Mouse (Mus musculus): ENCODE data around the gene Ltb.

Gene Ltb

GRCm38 (mm10) chr17:35232043-35232442 lies 37.8 kb downstream of the Ltb start:
- DNase-seq, result peak; percentile 84

DNA sequence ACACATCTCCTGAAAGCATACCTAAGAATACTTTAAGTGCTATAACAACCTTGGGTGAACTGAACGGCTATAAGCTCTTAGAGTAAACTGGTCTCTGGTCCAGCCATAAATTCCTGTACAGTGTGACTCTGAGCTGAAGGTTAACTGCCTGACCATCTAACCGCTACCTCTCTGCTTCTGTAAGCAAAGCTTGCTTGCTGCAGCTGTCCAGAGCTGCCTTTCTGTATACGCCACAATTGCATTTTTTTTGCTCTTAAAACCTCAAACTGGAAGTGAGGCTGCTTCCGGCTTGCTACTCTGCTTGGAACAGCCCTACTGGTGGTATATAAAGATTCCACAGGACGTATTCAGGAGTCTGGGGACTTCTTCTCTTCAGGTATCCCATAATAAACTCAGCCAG lies 38.4 kb downstream of the Ltb start:
- DNase-seq, result no peak

- peak; percentile 52 for DNase-seq
Measured at GRCm38 (mm10) chr17:35233114-35233980, 39.1 kb downstream of the Ltb start, which contains the start of gene Atp6v1g2. Gene Atp6v1g2, plus strand, starts transcription at chr17:35233660.

DNA sequence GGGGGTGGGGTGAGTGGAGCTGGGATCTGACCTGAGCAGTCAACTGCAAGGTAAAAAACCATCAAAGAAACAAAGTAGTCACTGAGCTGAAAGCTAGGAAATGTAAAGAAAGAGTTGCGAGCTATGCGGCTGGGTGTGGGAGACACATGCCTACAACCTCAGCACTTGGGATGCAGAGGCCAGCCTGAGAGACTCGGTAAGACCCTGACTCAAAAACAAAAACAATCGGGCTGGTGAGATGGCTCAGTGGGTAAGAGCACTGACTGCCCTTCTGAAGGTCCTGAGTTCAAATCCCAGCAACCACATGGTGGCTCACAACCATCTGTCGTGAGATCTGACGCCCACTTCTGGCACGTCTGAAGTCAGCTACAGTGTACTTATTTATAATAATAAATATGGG lies 39.9 kb downstream of the Ltb start:
- DNase-seq, result peak; percentile 40

DNA sequence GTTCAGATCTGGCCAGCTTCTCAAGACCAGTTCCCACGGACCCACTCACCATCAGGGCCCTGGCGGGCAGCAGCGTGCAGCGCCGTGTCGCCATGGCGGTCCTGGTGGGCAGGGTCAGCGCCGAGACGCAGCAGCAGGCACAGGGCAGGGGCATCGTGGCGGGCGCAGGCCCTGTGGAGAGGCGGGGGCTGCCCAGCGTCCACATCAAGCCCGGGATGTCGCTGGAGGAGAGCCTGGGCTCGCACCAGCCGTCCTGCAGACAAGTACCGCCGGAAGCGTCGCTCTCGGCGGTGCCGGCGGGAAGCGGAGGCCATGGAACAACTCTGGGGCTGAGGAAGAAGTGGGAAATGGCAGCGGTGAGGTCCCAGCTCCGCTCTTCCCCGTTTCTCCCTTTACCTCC lies 40.7 kb downstream of the Ltb start:
- DNase-seq, result peak; percentile 60

- DNase-seq, result peak; percentile 94
Measured at GRCm38 (mm10) chr17:35235614-35236389, 41.6 kb downstream of the Ltb start, which contains the start of gene Nfkbil1. Gene Nfkbil1, minus strand, starts transcription at chr17:35235792.

- peak; percentile 99 for DNase-seq
Measured at GRCm38 (mm10) chr17:35236390-35236746, 42.1 kb downstream of the Ltb start.

GRCm38 (mm10) chr17:35236996-35237395 lies 42.8 kb downstream of the Ltb start:
- DNase-seq, result peak; percentile 74

DNA sequence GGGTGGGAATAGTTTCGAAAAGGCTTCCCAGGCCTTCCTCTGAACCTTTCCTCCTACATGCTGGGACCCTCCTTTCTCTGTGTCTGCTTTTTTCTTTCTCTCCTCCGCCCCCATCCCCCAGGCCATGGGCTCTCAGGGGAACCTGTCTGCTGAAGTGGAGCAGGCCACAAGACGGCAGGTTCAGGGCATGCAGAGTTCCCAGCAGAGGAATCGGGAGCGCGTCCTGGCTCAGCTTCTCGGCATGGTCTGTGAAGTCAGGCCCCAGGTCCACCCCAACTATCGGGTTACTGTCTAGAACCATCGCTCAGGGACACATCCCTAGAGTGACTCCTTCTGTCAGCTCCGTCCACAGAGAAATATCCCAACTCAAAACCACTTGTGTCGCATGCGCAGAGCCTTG lies 43.3 kb downstream of the Ltb start:
- peak; percentile 61 for DNase-seq

GRCm38 (mm10) chr17:35239700-35240099 lies 45.5 kb downstream of the Ltb start:
- DNase-seq, result peak; percentile 55

GRCm38 (mm10) chr17:35240384-35241304 lies 46.4 kb downstream of the Ltb start:
- no peak for DNase-seq

DNA sequence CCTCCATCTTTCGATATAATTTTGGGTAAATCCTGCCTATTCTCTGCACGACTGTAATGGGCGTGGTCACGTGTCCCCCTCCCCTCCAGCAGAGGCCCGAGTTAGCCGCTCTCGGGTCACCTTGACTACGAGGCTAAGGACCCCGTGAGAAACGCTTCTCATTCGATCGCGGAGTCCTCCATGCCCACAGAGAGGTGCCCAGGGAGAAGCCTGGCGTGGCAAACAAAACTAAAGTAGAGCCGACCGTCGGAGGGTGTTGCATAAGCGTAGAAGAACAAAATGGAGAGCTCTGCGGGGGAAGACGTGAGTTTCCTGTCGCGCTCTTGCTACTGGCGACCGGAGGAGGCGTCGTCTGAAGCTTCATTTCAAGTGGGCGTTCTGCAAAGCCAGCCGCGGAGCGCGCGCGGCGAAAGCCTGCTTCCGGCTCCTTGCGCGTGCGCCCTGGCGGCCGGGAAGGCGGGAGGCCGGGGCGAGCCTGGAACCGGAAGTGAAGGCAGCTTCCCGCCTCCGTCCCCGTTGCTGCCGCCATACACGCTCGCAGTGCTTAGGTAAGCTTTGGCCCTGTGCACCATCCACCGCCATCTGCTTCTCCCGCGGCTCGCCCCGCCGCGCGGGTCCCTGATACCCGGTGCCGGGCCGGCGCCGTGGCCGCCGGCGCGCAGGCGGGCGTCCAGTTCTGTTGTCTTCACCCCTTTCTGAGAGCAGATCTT lies 47.2 kb downstream of the Ltb start, which contains the start of gene Ddx39b:
Gene Ddx39b, plus strand, starts transcription at position 442 of the 710 bp plus-strand sequence.
- DNase-seq, result peak; percentile 97

- DNase-seq, result peak; percentile 62
Measured at GRCm38 (mm10) chr17:35242015-35242941, 48.0 kb downstream of the Ltb start.

DNA sequence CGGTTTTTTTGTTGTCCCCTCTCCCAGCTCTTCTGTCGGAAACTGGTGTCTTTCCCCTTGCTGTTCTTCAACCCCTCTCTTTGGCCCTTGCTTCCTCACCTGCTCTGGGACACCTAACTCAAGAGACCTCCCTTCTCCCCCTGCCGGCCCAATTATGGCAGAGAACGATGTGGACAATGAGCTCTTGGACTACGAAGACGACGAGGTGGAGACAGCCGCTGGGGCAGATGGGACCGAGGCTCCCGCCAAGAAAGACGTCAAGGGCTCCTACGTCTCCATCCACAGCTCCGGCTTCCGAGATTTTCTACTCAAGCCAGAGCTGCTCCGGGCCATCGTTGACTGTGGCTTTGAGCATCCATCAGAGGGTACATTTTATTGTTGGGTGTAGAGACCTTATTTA lies 48.8 kb downstream of the Ltb start:
- DNase-seq, result peak; percentile 70

GRCm38 (mm10) chr17:35244999-35245398 lies 50.8 kb downstream of the Ltb start:
- DNase-seq, result peak; percentile 26

All from cerebellum, adult 9-10 months (tissue).